Mouse (Mus musculus): ENCODE measurements around the gene 3110001I22Rik. TPM values are rescaled to one million over a fixed set of nuclear protein-coding genes. Genes with fewer than 3 reads are reported as not detected.
"Not testable (repeated sequence)": the region's sequence is repeated elsewhere in the genome, so short reads cannot be mapped to it uniquely, and the experiment has no call there.

3110001I22Rik gene
- total and polyA plus RNA-seq, 2 experiments from 2014 or later = 3.2 to 5.4 TPM

DNA sequence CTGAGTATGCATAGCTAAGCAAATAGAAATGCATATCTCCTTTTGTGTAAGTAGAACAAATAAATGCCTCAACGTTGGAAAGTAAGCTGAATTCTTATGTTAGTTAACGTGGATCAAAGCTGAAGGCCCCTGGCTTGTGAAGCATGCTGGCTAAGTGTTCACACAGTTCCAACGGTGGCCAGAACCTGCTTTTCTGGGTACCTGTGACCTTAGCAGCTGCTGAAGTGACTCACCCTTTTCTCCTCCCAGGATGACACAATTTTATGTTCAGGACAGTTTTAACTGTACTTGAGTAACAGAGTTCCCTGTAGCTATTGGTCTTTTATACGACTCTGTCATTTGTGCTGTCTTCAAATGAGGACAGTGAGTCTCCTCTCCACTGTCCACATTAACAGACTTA lies 25.8 kb upstream of the 3110001I22Rik start:
- no peak overlapping the region for H3K27ac ChIP-seq (ENCODE audit: low read depth, low read length)
- no peak for TF ChIP-seq CTCF (IDR thresholded peaks at IDR 0.05)
- ATAC-seq (ENCODE audit: low FRiP score) (no peak), DNase-seq (ENCODE audit: low spot score) (no peak)
- no peaks in the 10 kb centered on the region for H3K9me3 ChIP-seq (ENCODE audit: low read length)
- H3K4me2 ChIP-seq (ENCODE audit: low read depth, low read length, poor library complexity, severe bottlenecking) = no peak overlapping the region
- H3K4me3 ChIP-seq (ENCODE audit: low read depth, low read length) = no peak overlapping the region
- H3K4me1 ChIP-seq (ENCODE audit: insufficient read depth, low read length) = no peaks in the 10 kb centered on the region
- no peaks in the 10 kb centered on the region for H3K27me3 ChIP-seq (ENCODE audit: insufficient read depth, low read length)
- H3K36me3 ChIP-seq (ENCODE audit: insufficient read depth, low read length) = peaks cover 22% of the 10 kb centered on the region; the same call in 1 of the 2 replicates
- WGBS = 84% methylated on average over 4 of the region's 4 CpGs
- H3K9ac ChIP-seq (replicated peaks; ENCODE audit: low read length, poor library complexity, severe bottlenecking) = no peak overlapping the region

DNA sequence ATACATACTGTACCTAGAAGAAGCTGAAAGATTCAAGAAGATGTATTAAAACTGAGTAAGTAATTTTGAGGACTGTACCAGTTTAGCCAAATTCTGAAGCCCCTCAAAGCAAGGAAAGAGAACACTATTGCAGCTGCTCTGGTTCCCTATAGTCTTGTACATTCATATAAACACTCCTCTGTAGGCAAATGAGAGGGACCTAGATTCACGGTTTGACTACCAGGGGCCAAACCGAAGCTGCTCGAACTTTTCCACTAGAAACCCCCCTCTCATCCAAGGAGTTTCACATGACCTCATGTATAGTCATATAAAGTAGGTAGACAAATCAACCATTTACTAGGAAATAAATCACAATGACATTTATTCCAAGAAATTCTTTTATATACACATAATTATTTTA lies 12.8 kb upstream of the 3110001I22Rik start:
- no peak for DNase-seq (ENCODE audit: low spot score)
- Histone ChIP-seq H3K9me3 (ENCODE audit: low read length) (no peaks in the 10 kb centered on the region), H3K27ac (ENCODE audit: low read depth, low read length) (no peak overlapping the region), H3K36me3 (ENCODE audit: insufficient read depth, low read length) (peaks cover 23% of the 10 kb centered on the region), H3K4me1 (ENCODE audit: insufficient read depth, low read length) (no peaks in the 10 kb centered on the region), H3K27me3 (ENCODE audit: insufficient read depth, low read length) (no peaks in the 10 kb centered on the region), H3K4me2 (ENCODE audit: low read depth, low read length, poor library complexity, severe bottlenecking) (no peak overlapping the region), H3K4me3 (ENCODE audit: low read depth, low read length) (no peak overlapping the region), H3K9ac (replicated peaks; ENCODE audit: low read length, poor library complexity, severe bottlenecking) (no peak overlapping the region)
- no peak for ATAC-seq (ENCODE audit: low FRiP score)
- 98% methylated on average over 3 of the region's 3 CpGs for WGBS
- no peak for TF ChIP-seq CTCF (IDR thresholded peaks at IDR 0.05)

DNA sequence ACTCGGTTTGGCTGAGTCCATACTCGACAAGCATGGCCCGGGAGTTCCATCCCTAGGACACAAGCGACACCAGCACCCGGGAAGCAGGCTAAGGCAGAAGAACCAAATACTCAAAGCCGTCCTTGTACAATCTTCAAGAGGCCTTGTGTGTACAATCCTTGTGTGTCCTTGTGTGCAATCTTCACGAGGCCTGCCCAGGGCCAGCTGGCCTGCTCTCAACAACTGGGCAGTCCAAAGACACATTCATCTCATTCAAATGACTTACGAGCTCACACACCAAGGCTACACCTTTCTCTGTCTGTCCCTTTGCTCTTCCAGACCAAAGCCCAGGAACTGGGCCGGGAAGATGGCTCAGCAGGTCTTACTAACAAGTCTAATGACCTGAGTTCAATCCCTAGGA lies 11.0 kb upstream of the 3110001I22Rik start:
- TF ChIP-seq CTCF (IDR thresholded peaks at IDR 0.05) = no peak
- no peaks in the 10 kb centered on the region for H3K27me3 ChIP-seq (ENCODE audit: insufficient read depth, low read length)
- peaks cover 26% of the 10 kb centered on the region for H3K36me3 ChIP-seq (ENCODE audit: insufficient read depth, low read length)
- no peak for ATAC-seq (ENCODE audit: low FRiP score)
- no peak overlapping the region for H3K4me3 ChIP-seq (ENCODE audit: low read depth, low read length)
- H3K4me2 ChIP-seq (ENCODE audit: low read depth, low read length, poor library complexity, severe bottlenecking) = no peak overlapping the region
- no peak overlapping the region for H3K9ac ChIP-seq (replicated peaks; ENCODE audit: low read length, poor library complexity, severe bottlenecking)
- no peak overlapping the region for H3K27ac ChIP-seq (ENCODE audit: low read depth, low read length)
- WGBS = 98% methylated on average over 9 of the region's 9 CpGs
- DNase-seq (ENCODE audit: low spot score) = no peak
- no peaks in the 10 kb centered on the region for H3K9me3 ChIP-seq (ENCODE audit: low read length)
- no peaks in the 10 kb centered on the region for H3K4me1 ChIP-seq (ENCODE audit: insufficient read depth, low read length)

DNA sequence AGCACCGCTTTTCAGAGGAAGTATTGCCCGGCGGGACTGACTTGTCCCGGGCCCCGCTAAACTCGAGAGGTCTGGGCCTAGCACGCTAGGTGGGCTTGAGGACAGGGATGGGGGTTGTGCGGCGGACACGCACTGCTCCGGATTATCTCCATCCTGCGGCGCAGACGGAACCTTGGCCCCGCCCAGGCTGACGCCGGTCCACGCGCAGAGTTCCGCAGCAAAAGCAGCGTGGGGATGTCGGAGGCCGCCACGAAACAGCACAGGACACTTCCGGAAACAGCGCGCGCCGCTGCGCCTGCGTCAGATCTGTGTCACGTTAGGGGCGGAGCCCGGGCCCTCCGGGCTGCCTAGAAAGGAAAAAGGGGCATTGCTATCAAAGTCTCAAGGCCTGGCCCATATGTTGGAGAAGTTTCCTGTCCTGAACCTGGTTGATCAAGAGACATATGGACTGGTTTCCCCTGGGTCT lies 3.8 kb upstream of the 3110001I22Rik start, which contains the start of gene Parn:
Parn (minus strand) TSS at position 293 of the 466 bp plus-strand sequence.
- peak; percentile 87 for ATAC-seq (ENCODE audit: low FRiP score)
- peak; percentile 94 for DNase-seq (ENCODE audit: low spot score)

DNA sequence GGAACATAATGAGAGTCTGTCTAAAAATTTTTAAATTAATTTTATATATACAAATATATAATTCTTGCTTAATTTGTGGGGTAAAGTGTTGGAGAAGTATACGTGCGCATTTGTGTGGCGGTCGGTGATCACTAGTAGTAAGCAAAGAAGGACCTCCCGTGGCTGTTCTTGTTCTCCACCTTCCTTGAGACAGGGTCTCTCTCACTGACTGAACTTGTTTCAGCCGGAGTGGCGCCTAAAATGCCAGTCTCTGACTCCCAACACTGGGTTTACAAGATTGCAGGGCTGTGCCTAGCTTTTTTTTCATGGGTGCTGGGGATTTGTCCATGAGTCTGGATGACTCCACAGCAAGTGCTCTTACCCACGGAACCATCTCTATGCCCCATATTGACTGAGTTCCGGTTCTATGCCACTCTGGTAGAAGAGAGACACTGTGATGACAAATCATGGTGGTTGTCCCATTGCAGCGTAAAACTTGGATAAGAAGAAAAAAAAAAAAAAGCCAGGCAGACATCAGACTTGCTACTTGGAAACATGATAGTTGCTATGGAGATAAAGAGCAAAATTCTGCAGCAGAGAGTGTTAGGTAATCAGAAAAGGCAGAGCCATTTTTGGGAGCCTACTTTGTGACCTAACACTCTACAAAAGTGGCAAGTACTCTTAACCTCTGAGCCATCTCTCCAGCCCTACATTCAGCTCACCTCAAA lies 3.2 kb upstream of the 3110001I22Rik start:
- Histone ChIP-seq H3K9ac (replicated peaks; ENCODE audit: low read length, poor library complexity, severe bottlenecking) (no peak overlapping the region), H3K9me3 (ENCODE audit: low read length) (no peaks in the 10 kb centered on the region), H3K27me3 (ENCODE audit: insufficient read depth, low read length) (no peaks in the 10 kb centered on the region), H3K4me3 (ENCODE audit: low read depth, low read length) (peak overlapping the region; percentile 69), H3K27ac (ENCODE audit: low read depth, low read length) (0 out of 2 replicates have a peak overlapping the region, but pooled peaks have one; percentile 58), H3K36me3 (ENCODE audit: insufficient read depth, low read length) (peaks cover 8% of the 10 kb centered on the region; the same call in 1 of the 2 replicates), H3K4me1 (ENCODE audit: insufficient read depth, low read length) (no peaks in the 10 kb centered on the region; the same call in 1 of the 2 replicates), H3K4me2 (ENCODE audit: low read depth, low read length, poor library complexity, severe bottlenecking) (peak overlapping the region; percentile 87)
- WGBS = 82% methylated on average over 10 of the region's 10 CpGs
- DNase-seq (ENCODE audit: low spot score) (no peak), ATAC-seq (ENCODE audit: low FRiP score) (no peak)
- TF ChIP-seq CTCF (IDR thresholded peaks at IDR 0.05) = no peak

More for the DNA sequence above, 3.8 kb upstream of the 3110001I22Rik start, which contains the start of gene Parn:
- under 1% methylated on average over 35 of the region's 35 CpGs for WGBS
- Histone ChIP-seq H3K4me1 (ENCODE audit: insufficient read depth, low read length) (no peaks in the 10 kb centered on the region), H3K4me2 (ENCODE audit: low read depth, low read length, poor library complexity, severe bottlenecking) (peak within 1 kb of the TSS; percentile 87), H3K27ac (ENCODE audit: low read depth, low read length) (peak within 1 kb of the TSS; percentile 58), H3K9me3 (ENCODE audit: low read length) (no peaks in the 10 kb centered on the region), H3K27me3 (ENCODE audit: insufficient read depth, low read length) (no peaks in the 10 kb centered on the region), H3K9ac (replicated peaks; ENCODE audit: low read length, poor library complexity, severe bottlenecking) (peak within 1 kb of the TSS; percentile 71), H3K4me3 (ENCODE audit: low read depth, low read length) (peak within 1 kb of the TSS; percentile 69), H3K36me3 (ENCODE audit: insufficient read depth, low read length) (peaks cover 12% of the 10 kb centered on the region; the same call in 1 of the 2 replicates)
- no peak; the same call in 1 of the 2 replicates for TF ChIP-seq CTCF (IDR thresholded peaks at IDR 0.05)

DNA sequence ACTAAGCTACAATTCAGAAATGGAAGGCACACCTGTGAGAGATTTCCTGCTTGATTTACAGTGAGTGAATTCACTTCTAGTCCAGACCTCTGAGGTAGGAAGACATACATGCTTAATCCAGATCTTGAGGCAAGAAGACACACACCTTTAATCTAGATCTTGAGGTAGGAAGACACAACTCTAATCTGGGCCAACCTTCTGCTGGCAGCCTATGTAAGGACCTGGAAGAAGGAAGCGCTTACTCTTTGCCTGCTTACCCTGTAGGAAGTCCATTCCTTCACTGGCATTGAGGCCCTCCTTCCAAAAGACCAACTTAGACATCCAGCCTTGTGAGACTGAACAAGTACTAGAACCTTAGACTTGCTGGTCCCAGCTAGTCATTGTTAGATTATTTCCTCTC lies 2.4 kb upstream of the 3110001I22Rik start:
- Histone ChIP-seq H3K9ac (replicated peaks; ENCODE audit: low read length, poor library complexity, severe bottlenecking) (no peak overlapping the region), H3K27me3 (ENCODE audit: insufficient read depth, low read length) (no peaks in the 10 kb centered on the region), H3K4me2 (ENCODE audit: low read depth, low read length, poor library complexity, severe bottlenecking) (no peak overlapping the region), H3K9me3 (ENCODE audit: low read length) (no peaks in the 10 kb centered on the region), H3K27ac (ENCODE audit: low read depth, low read length) (no peak overlapping the region), H3K4me3 (ENCODE audit: low read depth, low read length) (no peak overlapping the region), H3K36me3 (ENCODE audit: insufficient read depth, low read length) (peaks cover 7% of the 10 kb centered on the region; the same call in 1 of the 2 replicates), H3K4me1 (ENCODE audit: insufficient read depth, low read length) (no peaks in the 10 kb centered on the region; the same call in 1 of the 2 replicates)
- no peak for DNase-seq (ENCODE audit: low spot score)
- 93% methylated on average over 1 of the region's 1 CpGs for WGBS
- no peak for ATAC-seq (ENCODE audit: low FRiP score)
- no peak for TF ChIP-seq CTCF (IDR thresholded peaks at IDR 0.05)

DNA sequence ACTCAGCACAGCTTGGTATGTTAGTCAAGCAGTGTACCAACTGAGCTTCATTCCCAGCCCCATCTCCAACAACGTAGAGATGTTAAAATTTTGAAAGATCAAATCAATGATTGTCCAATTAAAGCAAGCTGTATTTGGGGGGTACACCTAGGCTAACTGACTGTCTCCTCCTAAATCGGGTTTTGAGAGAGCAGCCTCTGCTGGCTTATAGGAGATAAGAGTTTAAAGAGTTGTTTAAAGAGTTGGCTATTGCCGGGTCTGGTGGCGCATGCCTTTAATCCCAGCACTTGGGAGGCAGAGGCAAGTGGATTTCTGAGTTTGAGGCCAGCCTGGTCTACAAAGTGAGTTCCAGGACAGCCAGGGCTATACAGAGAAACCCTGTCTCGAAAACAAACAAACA lies 833 bp upstream of the 3110001I22Rik start:
- not testable (repeated sequence) for H3K36me3 ChIP-seq (ENCODE audit: insufficient read depth, low read length); H3K4me1 ChIP-seq (ENCODE audit: insufficient read depth, low read length); H3K9me3 ChIP-seq (ENCODE audit: low read length); H3K9ac ChIP-seq (replicated peaks; ENCODE audit: low read length, poor library complexity, severe bottlenecking); DNase-seq (ENCODE audit: low spot score); ATAC-seq (ENCODE audit: low FRiP score); H3K27me3 ChIP-seq (ENCODE audit: insufficient read depth, low read length)
- WGBS = 83% methylated on average over 5 of the region's 5 CpGs
- peak overlapping the region; percentile 79; the same call in 1 of the 2 replicates for H3K27ac ChIP-seq (ENCODE audit: low read depth, low read length)
- H3K4me2 ChIP-seq (ENCODE audit: low read depth, low read length, poor library complexity, severe bottlenecking) = peak overlapping the region; percentile 80
- peak overlapping the region; percentile 90 for H3K4me3 ChIP-seq (ENCODE audit: low read depth, low read length)
